Mouse (Mus musculus) heart, embryonic 12.5 days (tissue): ENCODE results near the gene Phldb1. TPM values are rescaled to one million over a fixed set of nuclear protein-coding genes. Genes with fewer than 3 reads are reported as not detected.

ENCODE experiments used
- ATAC-seq: fragments of 200-750 bp; cut with Nextera tagmentation; 2 replicates; pipeline ENCODE4 v1.8.0; 2017; ENCODE audit warnings: moderate TSS enrichment, moderate library complexity; ENCODE audit not compliant: insufficient number of reproducible peaks, low FRiP score
- H3K27ac ChIP-seq: fragments of 300-500 bp; sonication (generic); 2 replicates; pipeline ENCODE4 v1.5.1; 2016; ENCODE audit warnings: mild to moderate bottlenecking, moderate library complexity; ENCODE audit not compliant: poor library complexity, severe bottlenecking
- H3K27me3 ChIP-seq: fragments of 300-500 bp; sonication (generic); replicated peaks from 2 replicates; pipeline ENCODE4 v1.6.1; 2016; ENCODE audit warnings: mild to moderate bottlenecking, moderate library complexity
- H3K36me3 ChIP-seq: fragments of 300-500 bp; sonication (generic); 2 replicates; pipeline ENCODE4 v1.6.1; 2016; ENCODE audit warnings: mild to moderate bottlenecking, moderate library complexity
- H3K4me1 ChIP-seq: fragments of 300-500 bp; sonication (generic); replicated peaks from 2 replicates; pipeline ENCODE4 v1.6.1; 2016; ENCODE audit warnings: mild to moderate bottlenecking
- H3K4me2 ChIP-seq: fragments of 300-500 bp; sonication (generic); 2 replicates; pipeline ENCODE4 v1.6.1; 2016; ENCODE audit warnings: mild to moderate bottlenecking, moderate library complexity
- H3K4me3 ChIP-seq: fragments of 300-500 bp; sonication (generic); 2 replicates; pipeline ENCODE4 v1.5.1; 2016; ENCODE audit warnings: mild to moderate bottlenecking
- H3K9ac ChIP-seq: fragments of 300-500 bp; sonication (generic); 2 replicates; pipeline ENCODE4 v1.6.1; 2016; ENCODE audit warnings: mild to moderate bottlenecking, moderate library complexity
- H3K9me3 ChIP-seq: fragments of 300-500 bp; sonication (generic); replicated peaks from 2 replicates; pipeline ENCODE4 v1.6.1; 2016; ENCODE audit warnings: mild to moderate bottlenecking, moderate library complexity
- WGBS: fragments of 180-500 bp; shearing (Covaris S2); methylation state at CpG from one replicate; pipeline ENCODE4 v1.1.7; 2016; 5-methylcytosine and 5-hydroxymethylcytosine counted together
- polyA plus RNA-seq: library from polyadenylated mRNA; unstranded; fragments of >200 nt; fragmentation: Nextera tagmentation; extraction: Ambion mirVana; gene quantifications from 2 replicates; pipeline ENCODE4 v1.2.1, GENCODE M21; 2016

Phldb1 gene
- polyA plus RNA-seq, 1 experiment from 2014 or later = 34.8 TPM

- ATAC-seq = no peak
- no peak overlapping the region for H3K4me2 ChIP-seq
- H3K27ac ChIP-seq = no peak overlapping the region
- H3K9me3 ChIP-seq = no peaks in the 10 kb centered on the region
- H3K4me1 ChIP-seq = no peaks in the 10 kb centered on the region
- 92% methylated on average over 7 of the region's 7 CpGs for WGBS
- no peak overlapping the region for H3K4me3 ChIP-seq
- H3K9ac ChIP-seq = no peak overlapping the region
- no peaks in the 10 kb centered on the region for H3K27me3 ChIP-seq
- H3K36me3 ChIP-seq = peaks cover 94% of the 10 kb centered on the region
These were observed 10.4 kb upstream of the Phldb1 start for GRCm38 (mm10) chr9:44745371-44745770.

- Histone ChIP-seq H3K4me3 (no peak overlapping the region), H3K27me3 (no peaks in the 10 kb centered on the region), H3K9ac (no peak overlapping the region), H3K9me3 (no peaks in the 10 kb centered on the region), H3K36me3 (peaks cover 49% of the 10 kb centered on the region), H3K4me1 (peaks cover 7% of the 10 kb centered on the region; the same call in 1 of the 2 replicates), H3K4me2 (no peak overlapping the region), H3K27ac (no peak overlapping the region)
- 87% methylated on average over 1 of the region's 1 CpGs for WGBS
- ATAC-seq = no peak
These were observed 5.7 kb upstream of the Phldb1 start for GRCm38 (mm10) chr9:44740663-44741192.

- Histone ChIP-seq H3K4me3 (no peak overlapping the region), H3K4me2 (peak overlapping the region; percentile 22; the same call in 1 of the 2 replicates), H3K9ac (no peak overlapping the region), H3K9me3 (no peaks in the 10 kb centered on the region), H3K4me1 (peaks cover 27% of the 10 kb centered on the region), H3K27me3 (no peaks in the 10 kb centered on the region), H3K27ac (peak overlapping the region; percentile 61), H3K36me3 (peaks cover 16% of the 10 kb centered on the region)
- 29% methylated on average over 8 of the region's 8 CpGs for WGBS
- ATAC-seq = no peak
These were observed 2.4 kb upstream of the Phldb1 start for GRCm38 (mm10) chr9:44737240-44737949.

- Histone ChIP-seq H3K9me3 (no peaks in the 10 kb centered on the region), H3K9ac (no peak overlapping the region), H3K4me2 (no peak overlapping the region), H3K27me3 (no peaks in the 10 kb centered on the region), H3K27ac (no peak overlapping the region), H3K36me3 (peaks cover 8% of the 10 kb centered on the region), H3K4me3 (no peak overlapping the region), H3K4me1 (peaks cover 30% of the 10 kb centered on the region)
- no peak for ATAC-seq
- WGBS = 74% methylated on average over 2 of the region's 2 CpGs
These were observed 1.3 kb upstream of the Phldb1 start for GRCm38 (mm10) chr9:44736301-44736700.

GRCm38 (mm10) chr9:44735886-44736285 lies 888 bp upstream of the Phldb1 start:
- H3K4me1 ChIP-seq = peaks cover 30% of the 10 kb centered on the region
- no peak overlapping the region for H3K9ac ChIP-seq
- no peaks in the 10 kb centered on the region for H3K27me3 ChIP-seq
- H3K27ac ChIP-seq = no peak overlapping the region
- no peak overlapping the region for H3K4me2 ChIP-seq
- H3K36me3 ChIP-seq = peaks cover 4% of the 10 kb centered on the region; the same call in 1 of the 2 replicates
- no peak overlapping the region for H3K4me3 ChIP-seq
- whole genome bisulfite sequencing = 82% methylated on average over 6 of the region's 6 CpGs
- no peaks in the 10 kb centered on the region for H3K9me3 ChIP-seq
- no peak for ATAC-seq

GRCm38 (mm10) chr9:44733671-44734523 lies 1.1 kb downstream of the Phldb1 start:
- peaks cover 30% of the 10 kb centered on the region for H3K4me1 ChIP-seq

GRCm38 (mm10) chr9:44732921-44733530 lies 2.0 kb downstream of the Phldb1 start:
- Histone ChIP-seq H3K4me3 (peak overlapping the region; percentile 52), H3K4me2 (peak overlapping the region; percentile 82), H3K4me1 (peaks cover 30% of the 10 kb centered on the region), H3K27ac (peak overlapping the region; percentile 84), H3K27me3 (no peaks in the 10 kb centered on the region), H3K9ac (peak overlapping the region; percentile 68), H3K36me3 (no peaks in the 10 kb centered on the region), H3K9me3 (no peaks in the 10 kb centered on the region)
- ATAC-seq = no peak
- 46% methylated on average over 12 of the region's 12 CpGs for WGBS

More at GRCm38 (mm10) chr9:44733671-44734523, 1.1 kb downstream of the Phldb1 start:
- H3K36me3 ChIP-seq = no peaks in the 10 kb centered on the region
- peak; percentile 58 for ATAC-seq
- peak overlapping the region; percentile 68 for H3K9ac ChIP-seq
- H3K27me3 ChIP-seq = no peaks in the 10 kb centered on the region
- peak overlapping the region; percentile 52 for H3K4me3 ChIP-seq
- WGBS = under 1% methylated on average over 79 of the region's 79 CpGs
- peak overlapping the region; percentile 84 for H3K27ac ChIP-seq
- peak overlapping the region; percentile 82 for H3K4me2 ChIP-seq
- no peaks in the 10 kb centered on the region for H3K9me3 ChIP-seq

GRCm38 (mm10) chr9:44732130-44732549 lies 2.9 kb downstream of the Phldb1 start:
- H3K9ac ChIP-seq = no peak overlapping the region
- no peaks in the 10 kb centered on the region for H3K36me3 ChIP-seq
- peaks cover 29% of the 10 kb centered on the region for H3K4me1 ChIP-seq
- 31% methylated on average over 5 of the region's 5 CpGs for WGBS
- H3K27ac ChIP-seq = no peak overlapping the region
- H3K4me3 ChIP-seq = no peak overlapping the region
- ATAC-seq = no peak
- no peaks in the 10 kb centered on the region for H3K9me3 ChIP-seq
- no peaks in the 10 kb centered on the region for H3K27me3 ChIP-seq
- H3K4me2 ChIP-seq = peak overlapping the region; percentile 82; the same call in 1 of the 2 replicates

GRCm38 (mm10) chr9:44727441-44727840 lies 7.6 kb downstream of the Phldb1 start:
- no peak overlapping the region for H3K4me2 ChIP-seq
- H3K27me3 ChIP-seq = no peaks in the 10 kb centered on the region
- H3K36me3 ChIP-seq = peaks cover 5% of the 10 kb centered on the region; the same call in 1 of the 2 replicates
- no peak overlapping the region for H3K9ac ChIP-seq
- H3K4me3 ChIP-seq = no peak overlapping the region
- H3K4me1 ChIP-seq = peaks cover 52% of the 10 kb centered on the region
- H3K9me3 ChIP-seq = no peaks in the 10 kb centered on the region
- no peak for ATAC-seq
- 75% methylated on average over 5 of the region's 5 CpGs for WGBS
- H3K27ac ChIP-seq = no peak overlapping the region

- no peaks in the 10 kb centered on the region for H3K9me3 ChIP-seq
- peak overlapping the region; percentile 21; the same call in 1 of the 2 replicates for H3K4me2 ChIP-seq
- H3K27ac ChIP-seq = no peak overlapping the region
- H3K36me3 ChIP-seq = peaks cover 5% of the 10 kb centered on the region; the same call in 1 of the 2 replicates
- H3K9ac ChIP-seq = peak overlapping the region; percentile 34; the same call in 1 of the 2 replicates
- no peak for ATAC-seq
- H3K4me3 ChIP-seq = no peak overlapping the region
- 36% methylated on average over 10 of the region's 10 CpGs for WGBS
- no peaks in the 10 kb centered on the region for H3K27me3 ChIP-seq
- H3K4me1 ChIP-seq = peaks cover 55% of the 10 kb centered on the region
These were observed 8.4 kb downstream of the Phldb1 start for GRCm38 (mm10) chr9:44726431-44727146.
